Mouse (Mus musculus) embryonic fibroblast, embryonic 13.5 days (primary cell): ENCODE data around the gene Zim1. TPM values are rescaled to one million over a fixed set of nuclear protein-coding genes. Genes with fewer than 3 reads are reported as not detected.

Experiments
- H3K27ac ChIP-seq: 2 replicates; pipeline ENCODE4 v1.5.1; 2012; ENCODE audit warnings: low read length, control low read depth, inconsistent platforms; ENCODE audit not compliant: insufficient read depth
- H3K4me1 ChIP-seq: 2 replicates; pipeline ENCODE4 v1.6.1; 2011; ENCODE audit warnings: low read length; ENCODE audit not compliant: control insufficient read depth, insufficient read depth
- H3K4me3 ChIP-seq: 2 replicates; pipeline ENCODE4 v1.5.1; 2011; ENCODE audit warnings: mild to moderate bottlenecking, control low read depth, low read length; ENCODE audit not compliant: insufficient read depth
- CTCF ChIP-seq: IDR thresholded peaks from 2 replicates; pipeline ENCODE4 v1.5.1; 2011; ENCODE audit warnings: mild to moderate bottlenecking, control low read depth, low read length, moderate library complexity, borderline replicate concordance; ENCODE audit not compliant: insufficient read depth
- POLR2A ChIP-seq: IDR thresholded peaks from 2 replicates; pipeline ENCODE4 v1.6.1; 2011; ENCODE audit warnings: low read depth, mild to moderate bottlenecking, control low read depth, low read length, moderate library complexity
- polyA plus RNA-seq: library from polyadenylated mRNA; stranded (reverse); fragments of >200 nt; gene quantifications from 2 replicates; pipeline ENCODE4 v1.2.4, GENCODE M21; 2011; ENCODE audit warnings: low read depth; ENCODE audit not compliant: missing spikeins, insufficient read length

Gene Zim1
- polyA plus RNA-seq, 1 experiment: 27.0 TPM

DNA sequence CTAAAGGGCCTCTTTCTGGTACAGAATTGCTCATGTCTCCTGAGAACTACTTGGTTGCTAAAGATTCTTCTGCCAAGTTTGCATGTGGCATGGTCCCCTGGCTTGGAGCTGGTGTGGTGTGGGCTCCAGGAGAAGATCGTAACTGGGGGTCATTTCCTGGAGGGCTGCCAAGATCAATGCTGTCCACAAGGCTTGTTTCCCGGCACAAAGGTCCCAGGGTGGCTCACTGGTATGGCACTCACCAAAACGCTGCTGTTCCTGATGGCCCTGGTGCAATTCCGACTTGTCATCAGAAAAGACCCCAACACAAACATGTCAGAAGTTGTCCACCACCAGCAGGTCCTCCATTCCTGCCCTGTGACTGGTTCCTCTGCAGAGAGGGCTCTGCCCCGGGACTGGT is 44.1 kb downstream of the Zim1 start:
- Histone ChIP-seq H3K4me1 (no peaks in the 10 kb centered on the region), H3K4me3 (no peak overlapping the region), H3K27ac (no peak overlapping the region)
- TF ChIP-seq POLR2A (no peak), CTCF (no peak)

DNA sequence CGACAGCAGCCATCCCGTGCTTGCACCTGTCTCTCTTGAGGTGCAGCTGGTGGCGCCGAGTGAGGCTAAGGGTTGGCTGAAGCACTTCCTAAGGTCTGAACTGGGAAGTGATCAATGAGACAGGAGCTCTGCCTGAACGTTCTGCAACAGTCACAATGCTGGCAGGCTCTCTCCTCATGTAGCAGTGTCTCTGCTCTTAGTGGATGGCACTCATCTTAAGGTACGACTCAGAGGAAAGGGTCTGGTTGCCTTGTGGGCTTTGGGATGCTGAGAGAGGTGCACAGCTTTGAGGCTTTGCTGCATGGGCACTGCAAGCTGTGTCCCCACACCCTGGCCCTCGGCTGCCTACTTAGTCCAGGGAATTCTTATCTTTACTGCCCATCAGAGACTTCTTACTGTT is 45.0 kb downstream of the Zim1 start:
- Histone ChIP-seq H3K4me1 (no peaks in the 10 kb centered on the region), H3K27ac (no peak overlapping the region), H3K4me3 (no peak overlapping the region)
- TF ChIP-seq POLR2A (no peak), CTCF (no peak)

DNA sequence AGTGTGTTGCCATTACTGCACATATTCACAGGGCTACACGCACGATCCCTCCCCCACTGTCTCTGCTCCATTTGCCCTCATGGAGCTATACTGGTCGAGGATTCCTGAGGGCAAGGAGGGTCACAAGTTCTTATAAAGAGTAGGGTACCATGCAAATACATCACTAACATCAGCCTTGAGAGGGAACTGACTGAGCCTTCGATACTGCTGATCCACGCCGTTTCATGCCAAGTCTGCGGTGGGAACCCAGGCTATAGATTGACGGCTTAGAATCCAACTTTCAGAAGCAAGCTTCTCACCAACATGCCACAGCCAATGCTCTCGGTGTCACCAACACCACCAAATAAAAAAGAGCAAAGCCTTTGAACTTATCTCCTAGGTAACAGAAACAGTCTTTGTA is 45.7 kb downstream of the Zim1 start:
- TF ChIP-seq CTCF (no peak), POLR2A (no peak)
- Histone ChIP-seq H3K4me3 (no peak overlapping the region), H3K4me1 (no peaks in the 10 kb centered on the region), H3K27ac (no peak overlapping the region)

DNA sequence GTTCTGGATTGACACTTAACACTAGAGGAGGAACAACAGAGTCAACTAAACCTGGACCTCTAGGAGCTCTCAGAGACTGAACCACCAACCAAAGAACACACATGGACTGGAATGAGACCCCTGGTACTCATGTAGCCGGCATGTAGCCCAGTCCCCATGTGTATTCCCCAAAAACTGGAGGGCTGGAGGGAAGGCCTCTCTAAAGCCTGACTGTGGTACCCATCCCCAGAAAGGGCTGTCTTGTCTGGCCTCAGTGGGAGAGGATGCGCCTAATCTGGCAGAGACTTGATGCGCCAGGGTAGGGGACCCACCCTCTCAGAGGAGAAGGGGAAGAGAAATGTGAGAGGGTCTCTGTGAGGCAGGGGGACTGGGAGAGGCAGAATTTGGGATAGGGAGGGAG is 50.4 kb downstream of the Zim1 start:
- no peaks in the 10 kb centered on the region for H3K4me1 ChIP-seq
- no peak overlapping the region for H3K27ac ChIP-seq
- H3K4me3 ChIP-seq: no peak overlapping the region
- TF ChIP-seq POLR2A: no peak
- no peak for TF ChIP-seq CTCF

DNA sequence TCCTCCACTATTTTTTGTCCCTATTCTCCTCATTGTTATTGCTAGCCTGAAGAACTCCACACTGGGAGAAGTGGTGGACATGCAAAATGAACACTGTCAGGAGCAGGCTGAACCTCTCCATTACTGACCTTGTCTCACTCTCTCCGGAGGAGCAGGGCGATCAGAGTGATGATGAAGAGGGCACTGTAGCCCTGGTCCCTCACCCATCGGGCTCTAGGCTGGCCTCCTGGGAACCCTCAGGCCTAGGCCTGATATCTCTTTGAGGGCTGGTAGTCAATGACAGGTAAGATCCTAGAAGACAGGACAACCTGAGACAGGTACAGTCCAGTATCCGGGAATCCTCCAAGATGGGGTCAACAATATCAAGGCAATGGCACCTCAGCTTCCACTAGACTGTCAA is 58.2 kb downstream of the Zim1 start:
- Histone ChIP-seq H3K4me3 (no peak overlapping the region), H3K4me1 (no peaks in the 10 kb centered on the region), H3K27ac (no peak overlapping the region)
- TF ChIP-seq CTCF (no peak), POLR2A (no peak)

DNA sequence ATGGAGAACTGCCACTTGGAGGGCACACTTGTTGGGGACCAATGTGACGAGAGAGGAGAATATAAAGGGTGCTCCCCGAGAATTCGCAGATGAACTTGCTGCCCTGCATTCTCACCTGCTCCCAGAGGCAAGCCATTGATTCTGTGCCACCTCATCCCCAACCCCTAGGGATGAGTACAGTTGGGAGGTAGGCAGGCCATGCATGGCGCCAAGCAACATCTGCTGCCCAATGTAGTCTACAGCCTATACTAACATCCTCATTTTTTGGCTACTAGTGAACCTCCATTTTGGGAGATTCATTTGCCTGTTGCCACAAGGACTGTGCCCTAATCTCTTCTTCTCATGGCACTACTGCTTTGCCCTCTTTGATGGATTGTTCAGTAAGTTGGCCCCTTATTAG is 59.5 kb downstream of the Zim1 start:
- TF ChIP-seq POLR2A (no peak), CTCF (no peak)
- Histone ChIP-seq H3K4me3 (no peak overlapping the region), H3K4me1 (no peaks in the 10 kb centered on the region), H3K27ac (no peak overlapping the region)

DNA sequence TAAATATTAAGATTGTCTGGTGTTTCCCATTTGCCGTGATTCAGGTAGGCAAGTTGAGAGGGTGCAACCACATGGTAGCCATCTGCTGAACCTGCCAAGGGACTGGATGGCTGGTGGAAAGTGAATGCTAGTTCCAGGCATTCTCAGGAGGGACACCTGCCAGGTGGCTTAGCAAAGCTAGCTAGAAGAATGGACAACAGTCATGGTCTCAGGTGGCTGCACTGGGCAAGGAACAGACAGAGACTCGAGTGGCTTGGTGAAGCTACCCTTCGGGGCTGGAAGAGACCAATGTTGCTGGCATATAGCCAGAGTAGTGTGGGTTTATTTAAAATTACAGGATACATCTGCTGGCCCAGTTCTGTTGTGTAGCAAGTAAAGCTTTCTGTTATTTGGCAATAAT is 60.4 kb downstream of the Zim1 start:
- Histone ChIP-seq H3K4me3 (no peak overlapping the region), H3K27ac (no peak overlapping the region), H3K4me1 (no peaks in the 10 kb centered on the region)
- TF ChIP-seq POLR2A: no peak
- no peak for TF ChIP-seq CTCF

Other genes starting within 250 kb of the Zim1 start
- gene Olfr1336, start 240.3 kb downstream of the Zim1 start, polyA plus RNA-seq: not detected in 2 replicates
- gene Olfr1346, start 229.3 kb downstream of the Zim1 start, polyA plus RNA-seq: not detected in 2 replicates
- not detected in 2 replicates for gene Olfr5, start 209.5 kb downstream of the Zim1 start, polyA plus RNA-seq
- not detected in 2 replicates for gene Olfr1347, start 196.7 kb downstream of the Zim1 start, polyA plus RNA-seq
- not detected in 2 replicates for gene Olfr1348, start 187.7 kb downstream of the Zim1 start, polyA plus RNA-seq
- not detected in 2 replicates for gene Olfr1349, start 173.5 kb downstream of the Zim1 start, polyA plus RNA-seq
- not detected in 2 replicates for gene Olfr1350, start 131.6 kb downstream of the Zim1 start, polyA plus RNA-seq
- gene Peg3, start 34.0 kb upstream of the Zim1 start, polyA plus RNA-seq: 69.0 and 168 TPM in 2 replicates
- gene Usp29, start 34.1 kb upstream of the Zim1 start, polyA plus RNA-seq: 1.5 and 4.9 TPM in 2 replicates